Mouse (Mus musculus): ENCODE measurements around the gene Adora2b. TPM values are rescaled to one million over a fixed set of nuclear protein-coding genes. Genes with fewer than 3 reads are reported as not detected.

The Adora2b gene
- polyA plus RNA-seq (2015; fragmentation: Nextera tagmentation; extraction: Ambion mirVana), result 1.2 and 1.4 TPM in 2 replicates

GRCm38 (mm10) chr11:62248401-62249244, at the start of gene Adora2b:
Adora2b (plus strand) TSS chr11:62248984.

GRCm38 (mm10) chr11:62280675-62281600, 32.2 kb downstream of the Adora2b start, which contains the start of the genes Zswim7 and Ttc19:
Zswim7 (minus strand) TSS chr11:62281375.
Ttc19 (plus strand) TSS chr11:62281473.

Other genes with a start within 250 kb of the Adora2b start
- gene Zswim7, start 32.4 kb downstream of the Adora2b start, polyA plus RNA-seq (2015; fragmentation: Nextera tagmentation; extraction: Ambion mirVana), result 16.1 and 17.1 TPM in 2 replicates
- gene Ttc19, start 32.5 kb downstream of the Adora2b start, polyA plus RNA-seq (2015; fragmentation: Nextera tagmentation; extraction: Ambion mirVana), result 8.3 and 8.8 TPM in 2 replicates
- gene Pigl, start 209.5 kb downstream of the Adora2b start, polyA plus RNA-seq (2015; fragmentation: Nextera tagmentation; extraction: Ambion mirVana), result 5.1 and 5.6 TPM in 2 replicates
- gene Ncor1, start 209.6 kb downstream of the Adora2b start, polyA plus RNA-seq (2015; fragmentation: Nextera tagmentation; extraction: Ambion mirVana), result 108 and 117 TPM in 2 replicates

Data from spleen, postnatal 0 days (tissue).